Mouse (Mus musculus): ENCODE measurements around the gene Zfp184.
"Not testable (repeated sequence)": the region's sequence is repeated elsewhere in the genome, so short reads cannot be mapped to it uniquely, and the experiment has no call there.

The Zfp184 gene

DNA sequence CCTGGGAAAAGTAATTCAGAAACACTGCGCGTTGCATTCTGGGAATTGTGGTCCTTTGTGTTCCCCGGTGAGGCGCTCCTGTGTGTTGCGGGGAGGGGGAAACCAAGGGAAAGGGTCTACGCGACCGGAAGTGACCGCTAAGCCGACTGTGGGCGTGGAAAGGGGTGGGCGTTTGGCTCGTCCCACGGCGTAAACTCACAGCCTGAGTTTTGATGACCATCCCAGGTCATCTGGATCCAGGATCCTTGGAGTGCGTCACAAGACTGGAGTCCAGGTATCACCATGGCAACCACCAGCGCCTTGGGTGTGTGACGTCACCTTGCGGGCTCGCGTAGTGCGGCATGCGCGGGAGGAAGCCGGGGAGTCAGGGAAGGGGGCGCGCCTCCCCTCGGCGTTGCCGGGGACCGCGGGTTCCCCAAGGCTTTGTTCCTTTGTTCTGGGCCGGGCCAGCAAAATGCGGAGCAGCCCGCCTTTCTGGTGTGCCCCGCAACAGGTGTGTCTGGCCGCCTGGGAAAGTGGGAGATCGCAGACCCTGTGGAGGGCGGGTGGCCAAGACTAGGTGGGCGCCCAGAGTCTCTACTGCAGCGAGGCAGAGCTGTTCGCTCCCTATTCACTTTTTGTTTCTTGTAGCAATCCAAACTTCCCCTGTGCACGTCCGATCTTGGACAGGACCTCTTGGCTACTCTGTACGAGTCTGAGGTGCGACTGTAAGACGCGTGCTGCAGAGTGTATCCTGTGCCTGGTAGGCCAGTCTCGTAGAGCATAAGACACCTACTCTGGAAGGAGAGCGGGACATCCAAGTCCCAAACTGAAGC lies at the start of gene Zfp184:
TSS of gene Zfp184 (plus strand) at position 169 of the 815 bp plus-strand sequence.
- peak; percentile 95 for DNase-seq (ENCODE audit: inconsistent ontology term)

DNA sequence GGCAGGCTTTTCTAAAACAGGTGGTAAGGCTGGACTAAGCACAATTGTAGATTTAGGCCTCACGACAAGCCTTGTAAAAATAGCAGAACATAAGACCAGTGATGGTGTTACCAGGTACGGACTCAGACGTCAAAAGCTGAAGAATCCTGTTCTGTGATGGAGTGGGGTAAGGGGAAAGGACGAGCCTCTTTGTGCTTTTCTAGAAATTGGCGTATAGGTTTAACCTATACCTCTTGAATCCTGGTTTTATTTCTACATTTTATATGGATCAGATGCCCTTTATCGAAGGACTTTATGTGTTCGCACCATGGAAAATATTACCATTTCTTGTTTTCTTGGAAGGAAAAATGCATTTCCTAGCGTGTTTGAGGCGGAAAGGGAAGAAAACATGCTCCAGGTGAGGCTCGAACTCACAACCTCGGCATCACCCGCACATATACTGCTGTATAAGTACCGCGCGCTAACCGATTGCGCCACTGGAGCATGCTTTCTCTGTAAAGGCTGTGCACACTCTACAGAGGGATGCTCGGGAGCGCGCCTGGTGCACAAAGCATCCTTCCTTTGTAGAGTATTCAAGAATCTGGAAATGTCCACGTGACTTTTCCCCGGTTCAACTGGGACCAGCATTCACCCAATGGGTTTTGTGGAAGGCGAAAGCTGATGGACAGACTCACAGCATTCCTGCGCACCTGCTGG lies 48.2 kb upstream of the Zfp184 start:
- no peak for DNase-seq (ENCODE audit: inconsistent ontology term)

GRCm38 (mm10) chr13:21897245-21897634 lies 47.7 kb upstream of the Zfp184 start:
- no peak for DNase-seq (ENCODE audit: inconsistent ontology term)

DNA sequence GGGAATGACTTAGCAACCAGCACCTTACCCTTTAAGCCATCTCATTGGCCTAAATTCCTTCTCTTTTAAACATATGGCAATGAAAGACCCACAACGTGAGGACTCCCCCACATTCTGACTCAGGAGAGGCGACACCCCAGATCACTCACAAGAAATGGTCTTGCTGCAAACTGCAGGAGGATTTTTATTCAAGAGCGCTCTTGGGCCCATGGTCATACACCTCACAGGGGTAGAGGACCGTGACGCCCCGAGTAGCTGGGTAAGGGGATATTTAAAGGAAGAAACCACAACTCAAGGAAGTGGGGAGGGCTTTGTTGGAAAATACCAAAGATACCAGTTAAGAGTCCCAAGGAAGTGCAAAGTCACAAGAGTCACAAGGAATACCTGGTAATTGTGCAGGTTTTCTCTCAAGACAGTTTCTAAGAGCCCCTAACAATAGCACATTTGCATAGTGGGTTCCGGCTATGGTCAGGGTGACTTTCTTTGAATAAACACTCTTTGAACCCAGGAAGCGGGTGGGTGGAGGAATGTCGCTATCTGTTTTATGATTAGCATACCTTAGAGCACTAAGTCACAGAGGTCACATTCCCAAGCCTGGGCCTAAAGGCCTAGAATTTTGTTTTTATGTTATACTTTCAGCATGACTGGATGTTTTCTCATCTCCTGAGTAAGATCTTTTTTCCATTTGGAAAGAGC lies 43.9 kb upstream of the Zfp184 start:
- DNase-seq (ENCODE audit: inconsistent ontology term), result not testable (repeated sequence)

DNA sequence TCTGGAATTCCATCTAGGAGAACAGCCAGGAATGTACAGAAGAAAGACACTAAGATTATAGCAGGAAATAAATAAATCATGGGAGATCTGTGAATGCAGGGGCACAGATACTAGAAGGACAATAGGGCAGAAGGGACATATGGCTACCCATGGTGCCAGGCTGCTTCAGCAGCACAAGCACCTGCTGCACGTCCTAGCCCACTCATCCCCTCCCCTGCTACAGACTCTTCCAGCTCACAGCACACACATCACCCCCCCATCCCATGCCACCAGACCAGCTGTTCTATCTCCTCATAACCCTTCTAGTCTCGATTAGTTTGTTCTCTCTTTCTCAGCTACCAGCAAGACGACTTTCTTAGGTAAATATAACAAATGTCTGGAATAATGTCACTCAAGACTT lies 41.4 kb upstream of the Zfp184 start:
- no peak for DNase-seq (ENCODE audit: inconsistent ontology term)

- not testable (repeated sequence) for DNase-seq (ENCODE audit: inconsistent ontology term)
These were observed 40.8 kb upstream of the Zfp184 start for GRCm38 (mm10) chr13:21904090-21904489.

- no peak for DNase-seq (ENCODE audit: inconsistent ontology term)
These were observed 38.6 kb upstream of the Zfp184 start for GRCm38 (mm10) chr13:21906301-21906700.

DNA sequence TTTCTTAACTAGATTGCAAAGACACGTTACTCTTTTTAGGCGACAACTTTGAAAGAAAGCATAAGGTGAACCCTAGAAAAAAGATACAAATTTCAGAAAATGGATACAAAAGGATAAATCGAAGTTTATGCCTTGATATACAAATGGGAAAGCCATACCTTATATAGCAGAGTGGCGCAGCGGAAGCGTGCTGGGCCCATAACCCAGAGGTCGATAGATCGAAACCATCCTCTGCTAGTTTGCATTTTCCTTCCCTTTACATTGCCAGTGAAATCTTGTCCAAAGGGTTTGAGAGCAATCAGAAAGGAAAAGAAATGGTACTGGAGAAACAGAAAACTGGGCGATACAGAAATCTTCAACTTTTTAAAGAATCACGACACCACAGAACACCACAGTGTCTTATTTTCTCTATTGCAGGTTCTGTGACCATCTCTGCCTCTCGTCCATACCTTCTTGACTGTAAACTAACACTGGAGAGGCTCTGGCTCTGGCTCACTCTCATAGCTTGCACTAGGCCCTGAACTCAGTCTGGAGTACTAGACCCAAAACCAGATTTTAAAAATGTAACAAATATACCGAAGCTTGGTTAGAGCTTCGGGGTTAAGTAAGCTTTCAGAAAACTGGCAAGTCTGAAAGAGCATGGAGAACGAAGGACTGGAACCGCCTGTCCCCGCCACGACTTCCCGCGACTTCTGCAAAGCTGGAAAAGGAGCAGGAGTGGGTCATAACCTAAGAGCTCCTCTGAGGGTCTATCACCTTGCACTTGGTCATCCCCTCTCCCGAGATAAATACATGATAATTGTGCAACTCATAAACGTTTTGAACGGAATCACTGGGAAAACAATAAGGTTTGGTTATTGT lies 37.7 kb upstream of the Zfp184 start:
- DNase-seq (ENCODE audit: inconsistent ontology term), result no peak

GRCm38 (mm10) chr13:21907807-21908155 lies 37.1 kb upstream of the Zfp184 start:
- not testable (repeated sequence) for DNase-seq (ENCODE audit: inconsistent ontology term)

DNA sequence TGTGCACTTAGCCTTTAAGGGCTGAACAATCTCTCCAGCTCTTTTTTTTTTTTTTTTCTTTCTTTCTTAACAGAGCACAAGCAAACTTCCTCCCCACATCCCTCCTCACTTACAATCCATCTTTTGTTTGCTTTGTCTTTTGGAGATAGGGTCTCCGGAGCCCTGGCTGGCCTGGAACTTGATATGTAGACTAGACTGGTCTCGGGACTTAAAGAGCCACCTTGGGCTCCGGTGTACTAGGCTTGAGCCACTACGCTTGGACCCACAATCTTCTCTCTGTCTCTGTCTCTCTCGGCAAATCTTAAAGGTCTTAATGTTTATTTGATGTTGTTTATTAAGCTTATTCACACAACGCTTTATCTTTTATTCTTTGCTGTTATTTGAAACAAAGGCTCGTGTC lies 34.2 kb upstream of the Zfp184 start:
- no peak for DNase-seq (ENCODE audit: inconsistent ontology term)

DNA sequence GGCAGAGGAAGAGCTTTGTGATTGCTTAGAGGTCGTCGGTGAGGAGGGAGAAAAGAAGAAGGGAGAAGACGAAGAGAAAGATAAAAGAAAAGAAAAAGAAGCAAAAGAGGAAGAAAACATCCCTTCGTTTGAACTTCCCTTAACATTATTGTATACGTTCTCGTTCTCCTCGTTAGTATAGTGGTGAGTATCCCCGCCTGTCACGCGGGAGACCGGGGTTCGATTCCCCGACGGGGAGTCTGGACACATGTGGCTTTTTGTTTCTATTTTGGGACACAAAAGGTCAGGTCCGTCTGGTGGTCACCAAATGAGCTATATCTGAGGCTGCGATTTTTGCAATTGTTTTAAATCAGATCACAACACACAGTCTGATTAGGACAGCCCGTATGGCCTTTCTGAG lies 33.7 kb upstream of the Zfp184 start:
- DNase-seq (ENCODE audit: inconsistent ontology term), result peak; percentile 53

- DNase-seq (ENCODE audit: inconsistent ontology term), result no peak
These were observed 31.0 kb upstream of the Zfp184 start for GRCm38 (mm10) chr13:21913854-21914253.

DNA sequence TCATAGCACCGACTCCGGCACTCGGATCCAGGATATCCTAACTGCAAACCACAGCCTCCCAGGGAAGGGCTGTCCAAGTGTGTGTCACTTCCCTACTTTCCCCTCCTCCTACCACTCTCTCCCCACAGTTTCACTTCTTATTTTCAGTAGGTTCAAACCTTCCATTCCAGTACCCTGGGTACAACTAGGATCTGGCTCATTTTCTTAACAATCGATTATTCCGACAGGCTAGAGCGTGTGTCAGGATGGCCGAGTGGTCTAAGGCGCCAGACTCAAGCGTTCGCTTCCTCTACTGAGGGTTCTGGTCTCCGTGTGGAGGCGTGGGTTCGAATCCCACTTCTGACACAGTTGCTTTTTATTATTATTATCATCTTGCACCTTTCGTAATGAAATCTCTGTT lies 30.3 kb upstream of the Zfp184 start:
- peak; percentile 45 for DNase-seq (ENCODE audit: inconsistent ontology term)

DNA sequence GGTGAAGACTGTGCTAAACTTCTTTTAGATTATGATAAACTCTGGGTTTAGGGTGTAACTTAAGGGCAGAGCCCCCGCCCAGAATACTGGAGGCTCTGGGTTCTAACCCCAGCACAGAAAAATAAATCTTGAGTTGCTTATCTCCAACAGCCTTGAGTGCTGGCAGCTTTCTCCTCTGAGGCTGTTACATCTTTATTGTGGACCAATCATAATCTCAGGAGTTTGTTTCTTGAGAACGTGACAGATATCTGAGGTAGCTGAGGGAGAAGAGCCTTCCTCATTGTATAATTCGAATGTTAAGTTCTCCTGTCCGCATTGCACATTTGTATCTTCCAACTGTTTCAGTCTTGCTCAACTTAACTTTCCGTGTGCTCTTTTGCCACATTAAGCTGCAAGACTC lies 29.4 kb upstream of the Zfp184 start:
- no peak for DNase-seq (ENCODE audit: inconsistent ontology term)

- DNase-seq (ENCODE audit: inconsistent ontology term), result no peak
These were observed 28.8 kb upstream of the Zfp184 start for GRCm38 (mm10) chr13:21916056-21916455.

- DNase-seq (ENCODE audit: inconsistent ontology term), result peak; percentile 62
These were observed 27.9 kb upstream of the Zfp184 start for GRCm38 (mm10) chr13:21917040-21917439.

GRCm38 (mm10) chr13:21917480-21917879 lies 27.4 kb upstream of the Zfp184 start:
- DNase-seq (ENCODE audit: inconsistent ontology term), result no peak

DNA sequence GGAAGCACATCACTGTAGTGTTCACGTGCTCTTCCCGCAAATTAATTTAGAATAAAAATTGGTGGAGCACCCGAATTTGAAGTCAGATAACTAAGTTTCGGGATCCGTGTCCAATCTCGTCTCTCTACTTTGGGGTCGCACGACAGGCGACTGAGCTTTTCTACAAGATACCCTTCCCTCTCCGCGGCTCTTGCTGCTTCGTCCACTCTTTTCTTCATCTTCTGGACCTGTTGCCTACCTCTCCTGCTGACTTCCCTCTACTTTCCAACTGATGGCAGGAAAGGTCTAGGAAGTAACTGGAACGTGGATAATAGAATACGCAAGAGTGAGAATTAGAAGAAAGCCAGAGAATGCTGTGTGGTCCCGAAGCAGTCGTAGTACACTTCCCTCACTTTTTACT lies 26.9 kb upstream of the Zfp184 start:
- peak; percentile 52 for DNase-seq (ENCODE audit: inconsistent ontology term)

DNA sequence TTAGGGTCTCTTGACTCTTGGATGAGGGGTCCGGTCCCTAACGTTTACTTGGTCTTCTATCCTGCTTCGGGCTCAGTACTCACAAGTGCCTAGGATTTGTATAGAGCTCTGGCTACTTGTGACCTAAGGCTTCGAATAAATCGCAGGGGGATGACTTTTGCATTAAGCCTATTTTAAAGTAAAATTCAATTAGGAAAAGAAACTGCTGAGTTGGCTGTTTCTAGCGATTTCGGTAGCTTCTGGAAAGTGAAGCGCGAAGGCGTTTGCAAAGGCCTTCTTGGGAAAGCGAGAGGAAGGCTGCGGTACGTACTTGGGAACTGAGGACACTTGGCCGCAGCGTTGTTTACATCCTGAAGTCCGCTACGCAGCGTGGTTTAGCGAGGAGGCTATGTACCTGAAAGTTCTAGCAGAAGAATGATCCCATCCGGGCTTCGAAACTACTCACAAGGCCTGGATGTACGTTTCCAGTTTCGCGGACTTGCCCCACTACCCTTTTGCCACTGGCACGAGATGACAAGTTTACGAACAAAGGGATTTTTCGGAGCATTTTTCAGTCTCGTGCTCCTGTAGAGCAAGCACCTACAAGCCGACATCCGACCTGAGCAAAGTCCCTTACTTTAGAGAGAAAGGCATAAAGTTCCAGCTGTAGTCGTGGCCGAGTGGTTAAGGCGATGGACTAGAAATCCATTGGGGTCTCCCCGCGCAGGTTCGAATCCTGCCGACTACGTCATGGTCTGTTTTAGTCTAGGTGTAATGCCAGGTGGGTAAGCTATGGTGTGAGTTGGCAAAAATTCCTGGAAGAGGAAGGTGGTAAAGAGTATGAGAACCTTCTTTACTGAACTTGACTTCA lies 26.1 kb upstream of the Zfp184 start:
- peak; percentile 74 for DNase-seq (ENCODE audit: inconsistent ontology term)

GRCm38 (mm10) chr13:21919836-21920431 lies 25.0 kb upstream of the Zfp184 start:
- DNase-seq (ENCODE audit: inconsistent ontology term), result no peak
